Mouse (Mus musculus): Measurements from ENCODE around the gene Celsr1. TPM values are rescaled to one million over a fixed set of nuclear protein-coding genes. Genes with fewer than 3 reads are reported as not detected.
A peak's percentile ranks its signal among the peaks of the same experiment; 100 is the strongest.

Gene Celsr1
- polyA plus RNA-seq, 1 experiment, result 0.39 TPM

DNA sequence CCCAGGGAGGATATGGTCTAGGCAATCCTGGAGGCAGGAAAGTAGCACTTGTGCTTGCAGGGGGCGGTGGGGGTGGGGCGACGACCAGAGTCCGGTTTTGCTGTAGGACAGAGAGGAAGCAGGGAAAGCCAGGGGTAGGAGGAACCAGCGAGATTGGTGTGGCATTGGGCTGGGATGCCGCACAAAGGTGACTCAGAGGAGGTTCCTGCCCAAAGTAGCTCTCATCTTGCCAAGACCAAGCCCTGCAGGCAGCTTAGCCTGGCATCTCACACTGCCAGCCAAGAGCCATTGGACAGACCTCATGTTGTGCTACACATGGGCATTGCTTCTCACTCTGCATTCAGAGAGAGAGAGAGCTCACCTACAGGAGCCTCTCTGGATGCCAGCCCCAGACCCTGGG lies 23.8 kb upstream of the Celsr1 start, which contains the start of gene Gramd4:
TSS of gene Gramd4 (plus strand) at position 283 of the 400 bp plus-strand sequence.
- no peak for TF ChIP-seq GATA1 (IDR thresholded peaks at IDR 0.05; ENCODE audit: low read length)

DNA sequence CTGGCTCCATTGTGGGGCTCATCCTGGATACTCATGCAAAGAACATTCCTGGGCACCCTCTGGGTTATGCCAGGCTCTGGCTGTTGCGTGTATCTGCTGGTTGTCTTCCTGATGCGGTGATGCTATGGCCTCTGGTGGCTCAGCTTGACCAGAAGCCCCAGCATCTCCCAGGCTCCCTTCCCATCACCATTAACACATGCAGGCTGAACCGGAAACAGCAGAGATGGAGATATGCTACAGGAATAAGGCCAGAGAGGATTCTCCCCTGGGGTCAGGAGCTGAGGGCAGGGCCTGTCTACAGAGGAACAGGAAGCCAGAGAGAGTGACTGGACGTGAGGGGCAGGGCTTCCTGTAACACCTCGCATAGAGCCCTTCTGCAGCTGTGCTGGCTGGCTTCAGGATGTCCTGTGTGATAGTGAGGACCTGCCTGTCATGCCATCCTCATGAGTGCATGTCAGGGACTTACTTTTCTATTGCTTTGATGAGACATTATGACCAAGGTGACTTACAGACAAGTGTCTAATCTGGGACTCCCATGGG lies 22.7 kb upstream of the Celsr1 start:
- TF ChIP-seq GATA1 (IDR thresholded peaks at IDR 0.05; ENCODE audit: low read length), result no peak

DNA sequence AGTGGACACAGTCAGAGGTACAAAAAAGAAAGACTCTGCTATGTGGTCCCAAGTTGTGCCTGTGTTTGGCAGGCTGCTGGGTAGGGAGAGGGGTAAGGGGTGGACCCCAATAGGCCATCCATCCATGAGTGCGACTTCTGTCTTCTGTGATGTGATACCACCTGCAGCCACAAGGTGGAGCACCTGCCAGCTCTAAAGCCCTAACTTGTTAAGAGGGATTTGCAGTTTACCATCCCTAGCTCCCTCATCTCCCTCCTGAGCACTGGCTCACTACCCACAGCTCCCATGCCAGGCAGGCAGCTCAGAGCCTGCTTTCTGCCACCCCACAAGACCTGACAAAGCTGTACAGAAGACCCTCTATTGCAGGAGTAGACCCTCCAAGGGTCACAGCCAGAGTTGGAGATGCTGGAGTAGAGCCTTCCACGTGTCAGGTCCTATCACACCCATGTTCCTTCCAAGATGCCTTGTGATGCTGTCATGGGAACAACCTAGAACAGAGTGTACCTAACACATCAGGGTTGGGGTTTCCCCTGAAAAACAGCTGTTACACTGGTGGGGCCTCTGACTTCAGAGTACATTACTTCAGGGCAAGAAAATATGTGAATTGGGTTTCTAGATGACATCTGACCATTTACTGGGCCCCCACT lies 20.4 kb upstream of the Celsr1 start:
- no peak for TF ChIP-seq GATA1 (IDR thresholded peaks at IDR 0.05; ENCODE audit: low read length)

DNA sequence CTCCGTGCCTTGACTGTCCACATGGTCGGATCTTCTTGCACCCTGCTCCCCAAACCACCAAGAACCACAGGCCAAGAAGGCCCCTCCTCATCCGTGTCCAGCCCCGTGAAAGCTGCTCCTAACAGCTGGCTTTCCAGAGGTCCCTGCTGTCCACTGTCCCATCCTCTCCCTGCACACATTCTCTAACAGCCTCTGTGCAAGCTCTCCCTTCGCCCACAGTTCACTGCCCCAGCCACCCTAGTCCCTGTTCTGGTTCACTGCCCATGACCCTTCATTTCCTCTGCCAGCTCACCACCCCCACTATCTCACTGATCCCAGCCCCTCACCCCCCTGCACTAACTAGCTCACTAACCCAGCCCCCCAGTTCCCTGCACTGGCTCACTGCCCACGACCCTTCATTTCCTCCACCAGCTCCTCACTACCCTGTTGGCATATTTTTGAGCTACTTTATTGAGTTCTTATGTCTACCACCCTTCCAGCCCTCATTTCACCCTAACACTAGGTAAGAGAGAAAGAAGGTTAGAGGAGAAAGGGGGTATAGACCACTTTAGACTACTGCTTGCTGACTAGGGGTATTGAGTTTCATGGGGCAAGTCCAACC lies 18.4 kb upstream of the Celsr1 start:
- no peak for TF ChIP-seq GATA1 (IDR thresholded peaks at IDR 0.05; ENCODE audit: low read length)

DNA sequence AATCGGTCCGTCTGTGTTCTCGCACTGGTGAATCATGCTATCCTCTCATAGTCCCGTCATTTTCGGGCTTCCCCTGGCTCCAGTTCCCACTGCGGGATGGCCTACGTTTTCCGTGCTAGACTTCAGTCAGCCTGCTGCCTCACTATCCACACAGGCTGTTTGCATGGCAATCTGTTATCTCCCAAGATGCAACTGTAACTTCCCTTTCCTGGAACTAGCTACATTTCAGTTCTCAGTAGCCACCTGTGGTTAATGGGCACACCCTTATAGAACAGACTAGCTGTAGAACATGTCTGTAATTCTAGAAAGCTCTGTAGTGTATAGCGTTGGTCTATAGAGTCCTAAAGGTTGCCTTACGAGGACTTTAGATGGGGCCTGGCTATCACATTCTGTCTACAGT lies 17.6 kb upstream of the Celsr1 start:
- peak; percentile 89 for TF ChIP-seq GATA1 (IDR thresholded peaks at IDR 0.05; ENCODE audit: low read length)

DNA sequence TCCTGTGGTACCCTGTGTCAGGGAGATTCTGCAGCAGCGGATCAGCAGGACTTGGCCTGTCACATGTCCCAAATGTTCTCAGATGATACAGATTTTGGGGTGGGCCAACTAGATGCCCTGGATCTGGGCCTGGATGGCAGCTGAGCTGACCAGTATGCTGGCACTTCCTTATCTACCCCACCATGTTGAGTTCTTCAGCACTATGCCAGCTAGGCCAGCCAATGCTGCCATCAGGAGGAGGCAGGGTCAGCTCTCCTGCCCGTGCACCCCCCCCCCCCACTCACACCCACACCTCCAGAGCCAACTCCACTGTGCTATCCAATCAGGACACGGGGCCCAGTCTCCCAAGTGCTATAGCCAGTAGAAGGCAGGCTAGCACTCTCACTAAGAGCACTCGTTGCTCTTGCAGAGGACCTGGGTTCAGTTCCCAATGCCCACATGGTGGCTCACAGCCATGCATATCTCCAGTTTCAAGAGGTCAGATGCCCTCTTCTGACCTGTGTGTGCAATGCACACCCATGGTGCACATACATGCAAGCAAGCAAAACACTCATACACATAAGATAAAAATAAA lies 16.7 kb upstream of the Celsr1 start:
- TF ChIP-seq GATA1 (IDR thresholded peaks at IDR 0.05; ENCODE audit: low read length), result no peak

DNA sequence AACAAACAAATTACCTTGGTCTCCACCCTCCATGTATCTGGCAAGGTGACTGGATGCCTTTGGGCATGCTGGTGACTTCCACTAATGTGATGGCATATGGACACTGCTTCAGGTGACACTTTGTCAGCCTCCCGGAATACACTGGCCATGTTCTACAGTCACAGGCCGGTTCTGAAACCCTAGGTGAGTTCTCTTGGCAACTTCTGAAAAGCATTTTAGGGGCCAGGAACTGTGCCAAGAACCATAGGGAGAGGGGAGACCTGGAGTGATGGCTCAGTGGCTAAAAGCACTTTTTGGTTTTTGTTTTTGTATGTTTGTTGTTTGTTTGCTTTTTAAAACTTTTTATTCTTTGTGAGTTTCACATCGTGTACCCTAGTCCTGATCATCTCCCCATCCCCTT lies 15.9 kb upstream of the Celsr1 start:
- TF ChIP-seq GATA1 (IDR thresholded peaks at IDR 0.05; ENCODE audit: low read length), result no peak

DNA sequence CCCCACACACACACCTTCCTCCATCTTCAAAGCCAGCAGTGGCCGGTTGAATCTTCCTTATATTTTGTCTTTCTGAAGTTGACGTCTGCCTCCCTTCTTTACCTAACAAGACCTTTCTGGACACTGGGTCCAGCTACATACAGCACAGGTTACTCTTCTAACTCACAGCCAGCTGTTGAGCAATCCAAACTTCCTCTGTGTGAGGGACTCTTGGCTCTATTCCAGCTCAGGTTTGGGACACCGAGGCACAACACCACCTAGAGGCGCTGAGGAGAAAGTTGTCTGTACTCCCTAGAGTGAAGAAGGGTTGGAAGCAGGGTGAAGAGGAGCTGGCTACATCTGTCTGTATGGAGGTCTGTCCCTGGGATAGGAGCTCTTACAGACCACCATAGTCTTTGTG lies 8.8 kb upstream of the Celsr1 start:
- no peak for TF ChIP-seq GATA1 (IDR thresholded peaks at IDR 0.05; ENCODE audit: low read length)

DNA sequence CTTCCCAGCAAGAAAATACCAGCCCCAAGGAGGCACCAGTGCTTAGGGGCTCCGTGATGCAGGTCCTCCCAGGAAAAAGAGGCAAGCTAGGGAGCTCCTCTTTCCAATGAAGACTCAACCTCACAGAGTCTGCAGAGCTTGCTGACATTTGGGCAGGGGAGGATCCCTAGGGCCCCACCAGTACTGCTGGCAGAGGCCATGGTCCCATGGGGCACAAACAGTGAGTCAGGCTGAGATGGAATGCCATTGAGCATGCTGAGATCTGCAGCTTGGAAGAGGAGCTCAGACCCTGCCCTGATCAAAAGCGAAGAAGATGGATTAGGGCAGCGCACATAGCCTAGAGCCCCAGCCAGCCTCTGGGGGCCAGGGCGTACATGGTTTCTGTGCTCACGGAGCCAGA lies 7.8 kb upstream of the Celsr1 start:
- TF ChIP-seq GATA1 (IDR thresholded peaks at IDR 0.05; ENCODE audit: low read length), result no peak

DNA sequence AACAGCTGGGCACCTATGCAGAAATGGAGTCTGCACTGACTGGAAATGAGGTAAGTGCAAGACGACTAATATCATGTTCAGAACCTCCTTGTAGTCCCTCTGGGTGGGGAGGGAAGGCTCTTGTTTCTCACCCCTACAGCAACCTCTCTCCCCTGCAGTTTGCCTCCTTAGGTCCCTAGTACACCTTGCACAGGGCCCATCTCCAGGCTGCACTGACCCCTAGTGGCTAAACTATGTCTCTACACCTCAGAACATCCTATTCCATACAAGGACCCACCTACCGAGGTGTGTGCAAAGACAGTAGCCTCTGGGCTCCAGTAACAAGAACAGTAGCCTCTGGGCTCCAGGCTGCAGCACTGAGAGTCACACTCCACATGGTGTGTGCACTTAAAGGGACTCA lies 5.2 kb upstream of the Celsr1 start:
- no peak for TF ChIP-seq GATA1 (IDR thresholded peaks at IDR 0.05; ENCODE audit: low read length)

DNA sequence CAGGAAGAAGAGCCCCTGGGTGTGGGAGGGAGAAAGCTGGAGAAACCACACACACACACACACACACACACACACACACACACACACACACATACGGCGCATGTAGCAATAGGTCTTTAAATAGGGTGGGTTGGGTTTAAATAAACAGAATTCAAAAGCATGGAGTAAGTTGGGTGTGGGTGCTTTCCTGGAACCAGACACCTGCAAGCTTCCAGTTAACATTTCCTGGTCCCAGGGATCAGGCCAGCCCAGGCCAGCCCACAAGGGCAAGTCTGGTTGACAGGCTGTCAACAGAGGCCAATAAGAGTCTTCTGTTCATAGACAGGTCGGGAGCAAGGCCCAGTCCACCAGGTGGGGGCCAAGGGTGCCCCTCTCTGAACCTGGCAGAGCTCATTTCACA lies 2.3 kb upstream of the Celsr1 start:
- no peak for TF ChIP-seq GATA1 (IDR thresholded peaks at IDR 0.05; ENCODE audit: low read length)

DNA sequence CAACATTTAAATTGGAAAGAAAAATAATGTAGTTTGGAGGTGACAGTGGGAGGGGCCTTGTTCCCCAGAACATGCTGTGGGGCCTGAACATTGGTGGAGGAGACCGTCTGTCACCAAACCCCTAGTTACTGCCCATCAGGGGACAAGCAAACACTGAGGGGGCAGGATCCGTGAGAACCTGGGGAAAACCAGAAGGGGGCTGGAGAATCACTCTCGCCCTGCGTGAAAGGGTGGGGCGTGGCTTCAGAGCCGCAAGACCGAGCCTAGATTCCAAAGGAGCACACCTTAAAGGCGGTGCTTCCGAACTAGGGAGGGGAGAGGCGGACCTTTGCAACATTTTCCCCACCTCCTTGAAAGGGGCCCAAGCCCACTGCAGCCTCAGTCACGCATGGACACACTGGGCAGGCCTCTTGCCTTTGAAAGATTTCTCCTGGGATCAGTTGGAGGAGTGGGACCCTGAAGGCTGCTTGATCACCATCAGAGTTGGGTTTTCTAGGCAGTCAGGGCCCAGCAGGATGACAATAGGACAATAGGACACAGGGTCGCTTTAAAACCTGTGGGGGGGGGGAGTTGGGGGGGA lies 1.3 kb upstream of the Celsr1 start:
- TF ChIP-seq GATA1 (IDR thresholded peaks at IDR 0.05; ENCODE audit: low read length), result no peak

DNA sequence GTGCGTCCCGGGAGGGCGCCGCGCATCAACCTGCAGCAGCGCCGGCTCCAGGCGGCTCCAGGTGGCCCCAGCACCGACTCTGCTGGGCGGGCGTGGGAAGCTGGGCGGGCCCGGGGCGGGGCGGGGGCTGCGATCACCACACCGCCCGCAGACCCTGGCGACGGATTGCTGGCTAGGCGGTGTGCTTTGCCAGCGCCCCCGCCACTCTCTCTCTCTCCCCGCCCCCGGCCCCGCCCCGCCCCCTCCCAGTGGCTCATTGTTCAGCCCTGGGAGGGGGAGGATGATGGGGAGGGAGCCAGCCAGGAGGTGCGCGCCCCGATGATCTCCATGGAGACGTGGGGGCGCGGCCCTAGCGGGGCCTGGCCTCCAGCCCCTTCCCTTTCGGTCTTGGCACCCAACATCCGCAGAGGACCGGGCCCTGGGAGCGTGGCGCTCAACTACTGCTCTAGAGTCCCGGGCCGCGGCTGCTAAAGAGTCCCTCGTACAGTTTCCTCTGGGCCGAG lies 495 bp upstream of the Celsr1 start:
- TF ChIP-seq GATA1 (IDR thresholded peaks at IDR 0.05; ENCODE audit: low read length), result no peak

DNA sequence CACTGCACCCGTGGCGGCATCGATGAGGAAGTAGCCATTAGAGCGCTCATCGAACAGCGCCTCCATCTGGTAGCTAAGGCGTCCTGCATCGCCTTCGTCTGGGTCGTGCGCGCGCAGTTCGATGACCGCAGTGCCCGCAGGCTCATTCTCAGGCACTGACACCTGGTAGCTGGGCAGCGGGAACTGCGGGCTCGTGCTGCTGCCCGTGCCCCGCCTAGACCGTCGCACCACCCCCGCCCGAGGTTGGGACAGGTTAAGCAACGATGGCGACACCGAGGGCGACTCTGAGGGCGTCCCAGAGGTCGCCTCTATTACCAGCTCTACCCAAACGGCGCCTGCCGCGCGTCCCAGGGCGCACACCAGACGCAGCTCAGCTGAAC lies 776 bp downstream of the Celsr1 start:
- no peak for TF ChIP-seq GATA1 (IDR thresholded peaks at IDR 0.05; ENCODE audit: low read length)

DNA sequence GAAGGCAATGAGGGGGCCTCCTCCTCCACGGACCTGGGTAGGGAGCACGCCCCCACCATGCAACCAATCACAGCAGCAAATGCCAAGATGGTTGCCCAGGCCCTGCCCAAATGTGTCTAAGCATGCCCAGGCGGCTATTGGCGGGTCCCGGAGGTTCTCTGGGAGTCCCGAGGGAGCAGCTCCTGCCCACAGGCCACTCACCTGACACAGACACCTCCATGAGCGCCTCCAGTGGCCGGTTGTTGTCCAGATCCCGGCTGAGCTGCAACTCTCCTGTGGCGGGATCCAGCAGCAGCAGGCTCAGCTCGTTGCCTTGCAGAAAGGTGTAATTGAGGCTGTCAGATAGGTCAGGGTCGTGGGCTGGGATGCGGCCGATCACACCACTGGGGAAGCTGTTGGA lies 3.6 kb downstream of the Celsr1 start:
- TF ChIP-seq GATA1 (IDR thresholded peaks at IDR 0.05; ENCODE audit: low read length), result no peak

DNA sequence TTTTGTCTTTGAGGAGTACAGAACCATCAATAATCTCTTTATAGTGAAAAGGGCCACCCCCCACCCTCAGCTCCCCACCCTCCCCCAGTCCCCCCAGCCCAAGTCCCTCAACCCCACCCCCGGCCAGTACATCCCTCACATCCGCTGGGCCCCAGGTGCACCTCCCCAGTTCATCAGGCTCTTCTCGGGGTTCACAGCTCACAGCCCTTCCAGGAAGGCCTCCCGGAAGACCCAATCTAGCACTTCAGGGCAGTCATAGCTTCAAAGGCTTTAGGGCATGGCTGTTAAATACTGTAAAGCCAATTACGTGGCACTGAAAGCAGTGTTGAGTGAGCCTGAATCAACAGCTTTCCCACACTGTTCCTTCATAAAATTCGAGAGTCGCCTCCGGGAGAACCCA lies 5.7 kb downstream of the Celsr1 start:
- no peak for TF ChIP-seq GATA1 (IDR thresholded peaks at IDR 0.05; ENCODE audit: low read length)

Measured in G1E-ER4 (cell line).